Mouse (Mus musculus): ENCODE results near the gene D3Ertd254e.

DNA sequence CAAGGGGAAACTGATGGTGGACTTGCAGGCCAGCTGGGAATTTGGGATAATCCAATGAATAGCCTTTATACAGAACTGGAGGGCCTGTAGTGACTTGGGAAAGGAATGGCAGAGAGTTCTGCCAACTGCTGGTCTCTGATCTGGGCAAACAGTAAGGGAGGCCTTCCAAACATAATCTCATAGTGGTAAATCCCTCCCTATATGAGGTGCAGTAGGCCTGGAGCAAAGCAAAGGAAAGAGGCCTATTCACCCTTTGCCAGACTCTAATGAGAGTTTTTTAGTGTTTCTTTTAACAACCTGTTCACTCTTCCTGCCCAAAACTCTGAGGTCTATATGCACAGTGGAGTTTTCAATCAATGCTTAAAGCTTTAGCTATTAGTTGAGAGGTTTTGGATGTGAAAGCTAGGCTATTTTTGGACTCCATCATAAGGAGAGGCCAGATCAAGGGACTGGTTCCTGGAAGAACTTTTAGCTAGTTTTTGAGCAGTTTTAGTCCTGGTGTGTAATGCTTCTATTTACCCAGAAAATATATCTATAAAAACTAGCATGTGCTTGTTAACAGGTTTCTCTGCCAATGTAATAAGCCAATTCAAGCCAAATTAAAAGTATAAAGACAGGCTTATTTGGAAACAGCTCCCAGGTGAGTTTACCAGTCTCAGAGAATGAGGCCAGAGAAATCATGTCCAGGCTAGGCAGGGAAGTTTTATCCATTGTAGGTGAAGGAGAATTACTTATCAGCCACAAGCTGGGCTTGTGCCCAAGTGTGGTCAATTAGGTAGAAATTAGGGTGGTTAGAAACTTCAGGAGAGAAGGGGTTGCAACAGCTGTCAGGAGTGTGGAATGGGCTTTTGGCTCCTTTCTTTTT, 30.9 kb upstream of the D3Ertd254e start:
- TF ChIP-seq IRF4 (IDR thresholded peaks at IDR 0.05; ENCODE audit: low read depth, low read length) (no peak), EP300 (IDR thresholded peaks at IDR 0.05; ENCODE audit: low read length) (no peak), POLR2A (IDR thresholded peaks at IDR 0.05; ENCODE audit: low read depth, low read length) (no peak), ZC3H11A (IDR thresholded peaks at IDR 0.05; ENCODE audit: low read depth, low read length) (no peak), MAX (IDR thresholded peaks at IDR 0.05; ENCODE audit: low read length) (no peak), CTCF (conservative IDR thresholded peaks at IDR 0.05 in 1 of 2, IDR thresholded peaks at IDR 0.05 in 1 of 2; ENCODE audit: low read depth in 2 of 2, low read length in 2 of 2) (no peak), MYC (IDR thresholded peaks at IDR 0.05; ENCODE audit: low read depth, low read length) (no peak), MEF2A (IDR thresholded peaks at IDR 0.05; ENCODE audit: borderline replicate concordance, low read depth, low read length) (no peak), RAD21 (IDR thresholded peaks at IDR 0.05; ENCODE audit: low read depth, low read length) (no peak), KAT2A (IDR thresholded peaks at IDR 0.05; ENCODE audit: insufficient replicate concordance, low read length) (no peak), RCOR1 (conservative IDR thresholded peaks at IDR 0.05; ENCODE audit: low read depth, low read length) (no peak), ZKSCAN1 (IDR thresholded peaks at IDR 0.05; ENCODE audit: borderline replicate concordance, low read depth, low read length) (no peak), BHLHE40 (IDR thresholded peaks at IDR 0.05; ENCODE audit: low read depth, low read length) (no peak)

Measured in CH12.LX (cell line).